In the genomic region with DNA sequence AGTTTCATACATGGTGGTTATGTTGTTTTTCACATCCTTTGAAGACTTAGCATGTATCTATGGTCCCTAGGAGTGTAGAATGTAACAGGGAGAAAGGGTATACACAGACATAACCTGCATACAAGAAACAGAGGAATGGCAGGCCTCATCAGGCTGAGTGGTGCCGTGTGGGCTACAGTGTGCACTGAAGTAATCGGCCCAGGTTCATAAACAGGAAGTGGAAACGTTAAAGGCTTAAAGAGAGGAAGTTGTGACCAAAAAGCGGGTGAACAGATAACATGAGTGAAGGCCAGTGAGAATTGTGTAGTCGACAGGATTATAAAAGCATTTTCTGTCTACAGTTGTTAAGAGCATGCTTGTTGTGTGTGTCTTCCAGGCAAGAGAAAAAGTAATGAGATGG, we compare ENCODE assay signal across 15 mouse cellular contexts. TPM values are rescaled to one million over a fixed set of nuclear protein-coding genes. Genes with fewer than 3 reads are reported as not detected.
DNase-seq lines count a peak whose midpoint lies in the region; ATAC-seq lines count a peak whose summit lies in the region.
"Had no signal": no experiment of that assay in that cellular context is flagged by ENCODE, and none has a peak within 500 bp of the region (broad histone marks: within the 10 kb centered on the region; RNA-seq: fewer than 3 reads in every experiment).

No protein-coding gene starts in this region.

- DNase-seq in 416B (ENCODE audit: low read depth): peak; percentile 67
- DNase-seq in B cell, adult 2 months: peak; percentile 31 to 37
- peak; percentile 67 for DNase-seq in T-cell, adult 2 months (ENCODE audit: low spot score)
- DNase-seq in ovary, adult 18-20 months (ENCODE audit: low spot score): no peak
- no peak for DNase-seq in kidney, postnatal 4 days
- no peak for DNase-seq in left cerebral cortex, adult 9 months (ENCODE audit: low spot score in 2 of 2)
- DNase-seq in layer of hippocampus, adult 18-20 months (ENCODE audit: low spot score in 2 of 2): no peak
- DNase-seq: adrenal gland, postnatal 36 days; gastrocnemius, postnatal 36 days; kidney, adult 9 months; lung, embryonic 14.5 days; right cerebral cortex, postnatal 14 days; thymus, postnatal 25 days had no signal

- ATAC-seq in inflammation-experienced regulatory T-cells, adult 6 months: peak; percentile 92
- ATAC-seq: hindbrain, embryonic 16.5 days had no signal

RNA-seq across cellular contexts. Expression of gene Trmt1l, which starts 28.7 kb away (rescaled TPM):
- 10 to 100 TPM; 34.3 to 48.4 (median 45.0) TPM for polyA plus RNA-seq in inflammation-experienced regulatory T-cells, adult 6 months (2017; shearing (Covaris generic))
- 10 to 100 TPM; 31.2 to 35.2 TPM for total RNA-seq in layer of hippocampus, adult 18-20 months (2021)

RNA-seq across cellular contexts. Expression of gene Swt1, which starts 28.8 kb away (rescaled TPM):
- polyA plus RNA-seq in inflammation-experienced regulatory T-cells, adult 6 months (2017; shearing (Covaris generic)): 10 to 100 TPM; 38.3 to 57.7 (median 45.1) TPM
- 10 to 100 TPM; 15.4 to 17.1 TPM for total RNA-seq in layer of hippocampus, adult 18-20 months (2021)

RNA-seq across cellular contexts. Expression of gene Rnf2, which starts 43.7 kb away (rescaled TPM):
- polyA plus RNA-seq in inflammation-experienced regulatory T-cells, adult 6 months (2017; shearing (Covaris generic)): 100 to 1,000 TPM in 2 of 3 experiments, 10 to 100 TPM in 1; 67.6 to 115 (median 110) TPM
- total RNA-seq in layer of hippocampus, adult 18-20 months (2021): 10 to 100 TPM; 42.6 to 47.0 TPM

Comparison
In these comparisons a context has a peak if more than half of its experiments do, and no peak if none do; other contexts are left out.
1. DNase-seq: peak in 416B (single experiment), B cell, adult 2 months (2 of 2) and T-cell, adult 2 months (single experiment); none in ovary, adult 18-20 months (single experiment), kidney, postnatal 4 days (0 of 2), left cerebral cortex, adult 9 months (0 of 2) and layer of hippocampus, adult 18-20 months (0 of 2).